Mouse (Mus musculus): ENCODE measurements at regions not wholly inside any gene's neighbourhood (a gene's known extent, or its start where the extent isn't known, plus 50 kb on each side); places are given as distances from the start of the nearest gene placed in this dataset.

DNA sequence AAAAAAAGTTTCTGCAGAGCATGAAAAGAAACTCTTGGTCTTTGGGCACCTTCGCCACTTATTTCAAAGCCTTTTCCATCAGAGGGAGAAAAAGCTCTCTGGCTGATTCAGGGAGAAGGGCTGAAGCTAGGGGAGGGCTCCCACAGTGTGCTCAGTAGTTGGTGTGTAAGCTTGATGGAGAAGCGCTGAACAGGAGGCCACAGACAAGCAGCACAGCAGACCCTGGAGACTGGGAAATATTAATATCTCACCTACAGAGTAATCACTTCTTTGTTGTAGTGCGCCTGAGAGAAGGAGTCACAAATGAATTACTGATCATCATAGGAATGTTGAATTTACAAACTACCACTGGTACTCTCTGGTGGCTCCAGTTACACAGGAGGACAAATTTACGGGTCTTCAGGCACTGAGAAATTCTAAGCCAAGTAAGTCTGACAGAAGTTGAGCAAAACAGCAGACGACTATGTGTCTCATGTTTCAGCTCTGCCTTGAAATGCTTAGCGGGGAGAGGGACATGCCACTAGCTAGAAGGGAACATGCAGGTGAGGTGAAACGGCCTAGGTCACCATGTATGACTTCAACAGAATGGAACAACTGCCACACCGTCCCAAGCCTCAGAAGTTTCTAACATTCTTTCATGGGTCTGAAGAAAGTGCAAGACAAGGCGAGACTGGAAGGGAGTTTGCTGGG is 350.9 kb upstream of the Map3k7 start:
- DNase-seq (ENCODE audit: low read depth, low spot score): no peak

- no peak for DNase-seq (ENCODE audit: low read depth, low spot score)
Observed at GRCm38 (mm10) chr4:31617572-31617971, 346.3 kb upstream of the Map3k7 start.

DNA sequence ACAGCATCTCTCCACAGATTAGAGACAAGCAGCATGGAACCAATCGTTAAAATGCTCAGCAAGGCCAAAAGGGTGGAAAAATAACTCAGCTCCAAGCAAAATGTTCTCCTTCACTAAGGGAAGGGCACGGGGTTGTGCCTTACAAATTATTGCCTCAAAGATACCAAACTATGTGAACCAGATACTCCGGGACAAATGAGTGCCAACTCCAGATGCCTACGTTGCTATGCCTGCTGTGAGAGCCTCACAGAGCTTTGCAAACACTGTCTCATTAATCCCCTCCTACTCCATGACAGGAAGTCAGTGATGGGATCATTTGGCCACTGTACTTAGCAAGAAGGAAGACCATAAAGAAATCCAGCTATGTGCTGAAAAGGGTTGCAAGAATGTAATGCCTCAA is 345.9 kb upstream of the Map3k7 start:
- DNase-seq (ENCODE audit: low read depth, low spot score): no peak

GRCm38 (mm10) chr4:31621205-31621604 is 342.7 kb upstream of the Map3k7 start:
- no peak for DNase-seq (ENCODE audit: low read depth, low spot score)

GRCm38 (mm10) chr4:31627053-31627452 is 336.8 kb upstream of the Map3k7 start:
- no peak for DNase-seq (ENCODE audit: low read depth, low spot score)

DNA sequence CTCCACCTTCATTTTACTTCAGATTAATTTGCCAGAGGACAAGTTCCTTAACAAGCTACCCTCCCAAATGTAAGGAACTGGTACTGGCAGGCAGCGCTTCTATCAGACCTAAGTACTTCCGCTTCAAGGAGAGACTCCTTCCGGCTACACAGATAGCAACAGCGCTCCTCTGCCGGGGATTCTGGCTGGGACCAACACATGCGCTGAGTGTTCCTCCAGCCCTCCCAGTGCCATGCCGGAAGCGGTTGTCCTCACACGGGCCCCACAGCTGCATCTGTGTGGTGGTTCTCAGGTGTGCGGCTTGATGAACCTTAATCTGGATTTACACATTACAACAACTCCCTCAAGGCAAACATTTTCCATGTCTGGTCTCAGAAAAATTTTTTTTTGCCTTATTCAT is 336.1 kb upstream of the Map3k7 start:
- DNase-seq (ENCODE audit: low read depth, low spot score): peak; percentile 13

DNA sequence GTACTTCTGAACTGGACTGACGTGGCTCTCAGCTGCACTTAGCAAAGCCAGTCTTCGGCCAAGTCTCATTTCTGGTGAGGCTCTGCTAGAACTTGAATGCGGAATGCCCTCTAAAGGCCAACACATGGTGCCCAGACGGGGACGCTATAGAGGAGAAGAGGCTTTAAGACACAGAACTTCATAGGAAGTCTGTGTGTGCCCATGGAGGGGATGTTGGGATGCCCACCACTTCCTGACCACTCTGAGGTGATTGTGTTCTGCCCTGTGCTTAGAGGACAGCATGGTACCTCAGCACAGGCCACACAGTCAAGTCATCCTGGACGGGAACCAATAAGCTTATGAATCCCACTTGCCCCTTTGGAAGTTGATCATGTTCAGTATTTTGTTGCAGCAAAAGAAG is 325.3 kb upstream of the Map3k7 start:
- DNase-seq (ENCODE audit: low read depth, low spot score): no peak

GRCm38 (mm10) chr4:31642161-31642560 is 321.7 kb upstream of the Map3k7 start:
- no peak for DNase-seq (ENCODE audit: low read depth, low spot score)

DNA sequence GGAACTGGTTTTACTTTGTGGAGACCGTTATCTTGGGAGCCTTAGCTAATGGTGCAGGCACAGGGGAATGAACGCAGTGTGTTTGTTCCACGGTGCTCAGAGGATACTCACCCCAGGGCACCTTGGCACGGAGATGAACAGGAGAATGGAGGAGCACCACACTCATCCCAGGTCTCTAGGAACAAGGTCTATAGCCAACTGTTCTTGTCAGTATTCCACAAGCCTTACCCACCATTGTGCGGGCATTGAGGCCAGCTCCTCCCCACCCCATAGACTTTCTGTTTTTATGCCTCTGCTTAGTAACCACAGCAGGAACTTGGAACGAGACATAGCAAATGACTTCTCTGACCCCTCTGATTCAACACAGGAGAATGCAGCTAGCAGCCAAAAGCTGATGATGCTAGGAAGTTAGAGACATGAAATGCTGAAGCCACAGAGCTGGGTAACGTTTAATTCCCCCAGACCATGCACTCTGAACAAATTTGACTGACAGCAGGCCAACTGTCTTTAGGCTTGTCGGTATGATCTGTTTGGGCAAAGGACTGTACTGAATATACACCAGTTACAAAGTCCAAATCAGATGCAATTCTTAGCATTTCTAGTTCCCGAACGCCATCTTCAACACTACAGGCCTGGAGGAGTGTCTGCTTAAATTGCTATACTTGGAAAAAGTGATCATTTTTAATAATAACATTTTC is 321.2 kb upstream of the Map3k7 start:
- no peak for DNase-seq (ENCODE audit: low read depth, low spot score)

- DNase-seq (ENCODE audit: low read depth, low spot score): no peak
Observed at GRCm38 (mm10) chr4:31648631-31649368, 315.1 kb upstream of the Map3k7 start.

GRCm38 (mm10) chr4:31655364-31656106 is 308.4 kb upstream of the Map3k7 start:
- DNase-seq (ENCODE audit: low read depth, low spot score): no peak

GRCm38 (mm10) chr4:31656111-31656510 is 307.8 kb upstream of the Map3k7 start:
- peak; percentile 59 for DNase-seq (ENCODE audit: low read depth, low spot score)

DNA sequence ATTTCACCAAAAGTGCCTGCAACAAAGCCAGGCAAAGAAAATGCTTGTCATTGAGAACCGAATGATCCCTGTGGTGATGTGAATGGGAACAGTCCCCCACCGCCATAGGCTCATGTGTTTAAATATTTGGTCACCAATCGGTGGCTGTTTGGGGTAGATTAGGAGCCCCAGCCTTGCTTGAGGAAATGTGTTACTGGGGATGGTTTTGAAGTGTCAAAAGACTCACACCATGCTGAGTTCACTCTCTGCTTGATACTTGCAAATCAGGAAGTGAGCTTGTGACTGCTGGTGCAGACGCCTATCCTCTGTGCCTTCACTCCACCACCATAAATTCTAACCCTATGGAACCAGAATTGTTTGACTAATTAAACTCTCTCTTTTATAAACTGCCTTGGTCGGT is 305.1 kb upstream of the Map3k7 start:
- no peak for DNase-seq (ENCODE audit: low read depth, low spot score)

DNA sequence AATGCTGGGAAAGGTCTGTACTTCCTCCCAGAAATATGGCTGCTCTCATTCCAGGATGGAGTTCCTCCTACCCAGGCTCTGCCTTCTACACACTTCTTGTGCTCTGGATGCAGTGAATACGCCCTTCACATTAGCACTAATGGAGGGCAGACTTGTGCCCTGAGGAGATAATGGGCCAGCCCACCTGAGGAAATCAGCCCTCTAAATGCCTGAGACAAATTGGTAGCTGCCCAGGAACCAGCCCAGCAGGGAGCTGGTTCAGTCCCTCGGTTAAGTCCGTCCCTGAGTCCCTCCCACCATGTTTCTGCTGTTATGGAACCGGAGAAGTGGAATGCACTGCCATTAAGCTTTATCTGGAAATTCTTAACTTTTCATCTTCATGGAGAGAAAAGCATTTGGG is 303.0 kb upstream of the Map3k7 start:
- peak; percentile 22 for DNase-seq (ENCODE audit: low read depth, low spot score)

DNA sequence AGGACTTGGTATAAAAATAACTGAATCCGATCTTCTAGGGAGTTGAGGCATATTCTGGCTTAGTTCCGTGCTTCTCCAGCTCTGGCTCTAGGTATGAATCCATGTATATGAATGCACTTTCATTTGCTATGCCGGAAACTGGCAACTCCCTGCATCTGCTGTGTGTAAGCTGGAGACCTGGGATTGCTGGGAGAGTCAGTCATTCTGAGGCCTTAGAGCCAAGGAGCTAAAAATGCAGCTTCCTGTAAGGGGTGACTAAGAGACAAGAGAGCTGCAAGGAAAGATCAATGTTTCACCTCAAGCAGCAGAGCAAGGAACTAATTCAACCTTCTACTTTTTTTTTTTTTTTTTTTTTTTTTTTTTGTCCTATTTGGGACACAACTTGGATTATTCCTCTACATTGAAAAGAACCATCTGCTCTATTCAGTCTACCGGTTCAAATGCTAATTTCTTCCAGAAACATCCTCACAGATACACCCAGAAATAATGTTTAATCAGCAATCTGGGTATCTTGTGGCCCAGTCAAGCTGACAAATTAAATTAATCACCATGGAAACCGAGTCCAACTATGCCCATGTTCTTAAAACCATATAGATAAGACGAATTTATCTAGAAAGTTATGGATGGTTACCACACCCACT is 292.2 kb upstream of the Map3k7 start:
- no peak for DNase-seq (ENCODE audit: low read depth, low spot score)

DNA sequence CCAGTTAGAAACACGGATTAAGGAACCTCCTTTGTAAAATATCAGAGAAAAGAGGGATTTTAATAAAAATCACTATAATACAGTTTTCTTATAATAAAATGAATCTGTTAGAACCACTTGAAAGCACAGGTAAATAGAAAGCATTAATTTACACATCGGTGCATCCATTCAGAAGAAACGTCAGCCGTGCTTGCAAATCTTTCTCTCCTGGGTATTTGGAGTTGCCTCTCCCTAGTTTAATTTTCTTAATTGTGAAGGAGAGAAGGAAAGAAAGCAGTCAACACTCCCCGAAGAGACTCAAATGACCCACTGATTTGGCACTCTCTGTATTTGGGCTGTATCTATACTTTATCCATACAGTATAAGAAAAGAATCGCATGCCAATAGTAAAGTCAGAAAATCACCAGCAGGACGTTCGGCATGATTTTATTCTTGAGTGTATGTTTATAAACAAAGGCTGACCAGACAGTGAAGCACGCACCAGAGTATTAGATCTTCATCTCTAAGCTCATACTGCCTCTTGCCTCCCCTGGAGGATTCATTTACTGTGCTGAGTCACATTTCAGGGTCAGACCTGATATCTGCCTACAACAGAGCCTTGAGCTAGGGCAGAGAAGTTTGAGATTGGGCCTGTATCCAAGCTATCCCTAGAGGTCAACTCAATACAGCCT is 291.6 kb upstream of the Map3k7 start:
- DNase-seq (ENCODE audit: low read depth, low spot score): no peak

DNA sequence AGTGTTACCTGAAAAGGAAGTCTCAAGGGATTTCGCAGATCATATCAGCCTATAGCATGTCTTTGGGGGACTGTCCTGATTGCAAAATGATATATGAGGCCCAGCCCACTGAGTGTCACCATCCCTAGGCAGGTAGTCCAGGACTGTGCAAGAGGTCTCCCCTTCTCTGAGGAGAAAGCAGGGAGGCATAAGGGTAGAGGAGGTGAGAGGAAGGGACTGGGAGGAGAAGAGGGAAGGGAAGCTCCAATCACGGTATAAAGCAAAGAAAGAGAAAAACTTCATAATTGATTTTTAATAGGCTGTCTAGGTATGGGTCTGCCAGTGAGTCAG is 291.1 kb upstream of the Map3k7 start:
- no peak for DNase-seq (ENCODE audit: low read depth, low spot score)

DNA sequence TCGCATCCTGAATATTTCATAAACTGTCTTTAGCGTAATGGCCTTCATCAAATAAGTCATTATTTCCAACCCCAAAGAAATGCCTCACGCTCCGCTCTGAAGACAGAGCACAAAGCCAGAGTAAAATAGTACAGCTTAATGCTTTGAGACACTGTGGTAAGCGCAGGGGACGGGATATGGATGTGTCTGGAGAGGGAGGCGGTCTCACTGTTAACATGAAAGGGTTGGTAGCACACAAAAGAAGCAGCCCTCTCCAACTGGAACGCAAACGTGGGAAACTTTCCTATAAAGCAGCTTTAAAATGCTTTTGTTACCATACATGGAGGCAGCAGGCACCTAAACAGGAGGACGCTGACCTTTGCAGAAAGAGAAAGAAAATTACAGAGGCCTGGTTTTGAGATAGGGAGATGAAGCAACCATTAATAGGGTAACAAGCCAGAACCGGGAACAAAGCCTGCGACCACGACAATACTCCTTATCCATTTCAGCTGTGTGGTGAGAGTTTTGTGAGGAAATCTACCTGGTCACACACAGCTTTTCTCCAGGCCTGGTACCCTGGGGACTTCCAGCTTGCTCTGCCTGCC is 284.8 kb upstream of the Map3k7 start:
- DNase-seq (ENCODE audit: low read depth, low spot score): no peak

DNA sequence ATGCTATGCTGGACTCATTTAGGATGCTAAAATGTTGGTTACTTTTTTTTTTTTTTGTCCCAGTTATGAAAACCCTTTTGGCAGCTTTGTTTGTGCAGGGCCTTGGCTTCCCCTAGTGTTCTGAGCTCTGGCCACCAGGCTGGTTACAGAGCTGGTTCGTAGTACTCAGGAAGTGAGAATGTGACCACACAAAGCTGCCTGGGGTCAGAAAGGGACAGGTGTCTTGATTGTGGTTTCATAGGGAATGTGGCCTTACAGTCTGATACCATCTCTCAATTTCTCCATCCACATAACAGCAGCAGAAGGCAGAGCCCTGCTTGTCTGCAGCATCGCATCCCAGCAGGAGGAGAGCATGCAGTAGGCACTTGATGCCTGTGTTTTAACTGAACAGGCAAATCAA is 282.9 kb upstream of the Map3k7 start:
- DNase-seq (ENCODE audit: low read depth, low spot score): no peak

GRCm38 (mm10) chr4:31689083-31689482 is 274.8 kb upstream of the Map3k7 start:
- no peak for DNase-seq (ENCODE audit: low read depth, low spot score)
